Mouse (Mus musculus) sigmoid colon, adult 10 weeks (tissue): Measurements from ENCODE around the gene Prss54. TPM values are rescaled to one million over a fixed set of nuclear protein-coding genes. Genes with fewer than 3 reads are reported as not detected.

Experiments used
- polyA plus RNA-seq: library from polyadenylated mRNA; stranded (reverse); fragments of 350-450 nt; fragmentation: Illumina TruSeq; extraction: RNeasy Lipid Tissue Mini Kit (QIAGEN cat#74804); gene quantifications from one replicate; pipeline ENCODE4 v1.2.3, GENCODE M21; 2014; ENCODE audit warnings: low read depth, low replicate concordance

Prss54 gene
- polyA plus RNA-seq, result not detected

DNA sequence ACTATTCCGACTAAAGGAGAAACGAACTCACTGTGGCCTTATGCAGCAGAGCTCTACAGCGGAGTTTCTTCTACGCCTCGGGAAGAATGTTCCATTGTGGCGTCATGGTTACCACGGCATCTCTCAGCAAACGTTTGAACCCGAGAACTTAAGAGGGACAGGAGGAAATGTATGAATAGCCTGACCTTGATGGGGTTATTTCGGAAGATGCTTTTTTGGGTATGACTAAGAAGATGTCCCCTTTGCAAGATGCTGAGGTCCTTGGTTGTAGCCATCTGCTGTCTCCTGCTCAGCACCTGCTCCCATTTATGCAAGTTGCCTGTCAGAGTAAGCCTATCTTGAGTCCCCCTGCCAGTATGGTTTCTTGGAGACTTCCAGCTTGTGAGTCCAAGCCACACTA, at the start of gene Prss54:
Prss54 (minus strand) TSS at position 101 of the 400 bp plus-strand sequence.

DNA sequence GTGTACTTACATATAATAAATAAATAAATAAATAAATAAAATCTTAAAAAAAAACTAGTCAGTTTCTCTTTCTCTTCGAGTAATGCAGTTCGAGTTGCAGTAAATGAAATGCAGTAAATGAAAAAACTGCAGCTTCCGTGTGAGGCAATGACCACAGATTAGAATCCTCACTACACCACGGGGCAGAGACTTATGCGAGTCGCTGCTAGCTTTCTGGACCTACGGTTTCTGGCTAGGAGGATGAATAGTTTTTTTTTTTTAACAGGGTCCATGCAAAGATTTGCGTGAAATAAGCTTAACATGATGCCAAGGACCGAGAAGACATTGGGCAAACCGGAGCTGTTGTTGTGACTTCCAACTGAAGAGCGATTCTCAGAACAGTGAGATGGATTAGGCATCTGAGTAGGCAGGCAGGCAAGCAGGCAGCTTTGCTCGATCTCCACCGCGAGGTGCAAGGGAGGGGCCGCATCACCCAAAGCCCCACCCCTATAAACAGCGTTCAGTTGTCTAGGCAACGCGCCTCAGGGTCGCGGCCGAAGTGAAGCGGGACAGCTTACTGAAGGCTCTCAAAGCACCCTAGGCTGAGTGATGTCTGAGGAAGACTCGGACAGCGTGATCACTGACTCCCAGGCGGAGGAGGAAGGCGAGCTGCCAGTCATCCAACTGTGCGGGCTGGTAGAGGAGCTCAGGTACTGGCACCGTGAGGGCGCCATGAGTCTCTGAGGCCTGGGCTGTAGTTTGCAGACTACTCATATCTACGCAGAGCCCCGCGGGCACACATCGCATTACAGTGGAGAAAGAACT, 42.4 kb downstream of the Prss54 start, which contains the start of gene Ccdc113:
Ccdc113 (plus strand) TSS at position 502 of the 804 bp plus-strand sequence.

Other genes starting within 250 kb of the Prss54 start
- gene Zfp319, start 244.4 kb downstream of the Prss54 start, polyA plus RNA-seq, result 1.8 TPM
- gene Usb1, start 244.1 kb downstream of the Prss54 start, polyA plus RNA-seq, result 2.1 TPM
- 3.1 TPM for gene Mmp15, start 224.1 kb downstream of the Prss54 start, polyA plus RNA-seq
- gene Cfap20, start 141.5 kb downstream of the Prss54 start, polyA plus RNA-seq, result 73.4 TPM
- 162 TPM for gene Csnk2a2, start 86.3 kb downstream of the Prss54 start, polyA plus RNA-seq
- gene Ccdc113, start 42.3 kb downstream of the Prss54 start, polyA plus RNA-seq, result not detected
- 4.8 TPM for gene Gins3, start 57.1 kb upstream of the Prss54 start, polyA plus RNA-seq
- 4.9 TPM for gene Ndrg4, start 100.6 kb upstream of the Prss54 start, polyA plus RNA-seq
- gene Setd6, start 139.5 kb upstream of the Prss54 start, polyA plus RNA-seq, result 9.8 TPM
- gene Cnot1, start 231.1 kb upstream of the Prss54 start, polyA plus RNA-seq, result 292 TPM
- gene Sap18b, start 249.0 kb upstream of the Prss54 start, polyA plus RNA-seq, result 3.2 TPM